Mouse (Mus musculus): ENCODE measurements around the gene Cd36.
A peak's percentile ranks its signal among the peaks of the same experiment; 100 is the strongest.

Cd36 gene

DNA sequence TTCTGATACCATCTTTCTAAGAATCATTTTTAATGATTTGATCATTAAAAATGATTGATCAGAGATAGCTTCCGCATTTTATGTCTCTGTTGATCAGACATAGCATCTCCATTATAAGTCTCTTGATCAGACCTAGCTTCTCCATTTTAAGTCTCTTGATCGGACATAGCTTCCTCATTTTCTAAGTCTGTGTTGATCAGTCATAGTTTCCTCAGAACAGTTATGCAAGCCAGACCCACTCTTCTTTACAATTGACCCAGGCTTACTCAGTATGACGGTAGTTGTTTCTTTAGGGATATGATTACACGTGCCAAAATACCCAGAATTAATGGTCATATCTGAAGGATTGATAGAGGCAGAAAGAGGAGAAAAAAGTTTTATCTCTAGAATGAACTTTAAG, 31.3 kb downstream of the Cd36 start:
- no peak for DNase-seq

DNA sequence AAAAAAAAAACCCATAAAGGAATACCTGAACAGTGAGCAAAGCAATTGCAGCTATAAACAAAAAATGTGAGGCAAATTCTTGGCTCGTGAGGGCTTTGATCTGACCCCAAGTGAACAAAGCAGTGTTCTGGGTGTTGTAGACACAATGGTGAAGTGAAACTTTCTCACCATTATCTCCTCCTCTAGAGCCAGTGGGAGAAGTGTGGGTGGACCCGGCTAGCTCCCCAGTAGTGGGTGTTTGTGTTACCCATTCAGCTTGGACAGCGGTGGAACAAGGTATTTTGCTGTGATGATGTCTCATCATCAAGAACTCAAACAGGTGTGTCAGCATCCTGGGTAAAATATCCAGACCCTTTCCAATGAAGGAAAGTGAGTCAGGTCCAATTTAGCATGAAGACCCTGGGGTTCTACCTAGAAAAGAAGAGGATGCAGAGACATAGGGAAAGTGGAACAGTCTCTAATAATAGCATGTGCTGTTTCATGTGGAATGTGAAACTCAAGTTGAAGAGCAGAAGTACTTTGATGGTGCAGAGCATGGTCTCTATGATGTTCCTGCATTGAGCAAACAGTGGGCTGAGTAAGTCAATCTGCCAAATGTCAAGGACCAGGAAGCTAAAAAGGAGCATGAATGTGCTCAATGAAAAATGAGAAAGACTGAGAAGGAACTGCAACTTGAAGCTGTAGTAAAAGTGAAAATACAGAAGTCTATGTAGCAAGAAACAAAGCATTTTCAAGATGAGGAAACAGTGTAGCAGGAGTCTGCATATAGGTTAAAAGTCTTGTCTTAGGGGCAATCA, 34.3 kb downstream of the Cd36 start:
- no peak for DNase-seq

DNA sequence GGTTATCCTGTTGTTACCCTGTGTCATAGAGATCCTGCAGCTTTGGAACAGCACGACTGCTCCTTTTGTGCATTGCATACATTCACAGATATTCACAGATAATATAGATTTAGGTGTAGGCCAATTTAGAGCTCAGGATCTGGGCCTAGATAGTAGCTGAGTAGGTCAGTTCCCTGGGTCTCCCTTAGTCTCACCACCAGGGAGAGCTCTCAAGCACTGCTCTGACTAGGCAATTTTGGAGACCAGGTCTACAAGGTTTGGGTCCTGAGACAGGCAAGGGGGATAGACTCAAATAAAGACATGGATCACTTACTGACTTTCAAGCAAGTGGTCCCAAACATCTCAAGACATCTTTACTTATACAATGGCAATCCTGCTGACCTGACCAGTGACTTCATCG, 38.0 kb downstream of the Cd36 start:
- DNase-seq, result no peak

DNA sequence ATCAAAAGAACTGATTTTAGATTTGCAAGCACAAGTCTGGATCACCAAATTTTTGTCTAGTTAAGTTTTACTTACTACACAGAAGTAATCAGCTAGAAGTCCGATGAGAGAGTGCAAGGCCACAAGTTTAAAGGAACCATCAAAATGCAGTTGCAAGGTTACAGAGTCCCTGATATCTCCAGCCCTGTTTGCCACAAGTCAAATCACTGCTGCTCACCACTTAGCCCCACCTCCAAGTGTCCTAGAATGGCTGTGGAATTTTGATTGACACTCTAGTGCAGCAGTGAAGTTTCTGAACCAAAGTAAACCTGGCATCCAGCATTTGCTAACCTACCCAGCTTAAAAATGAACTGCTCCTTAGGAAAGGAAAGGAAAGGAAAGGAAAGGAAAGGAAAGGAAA, 39.0 kb downstream of the Cd36 start:
- no peak for DNase-seq

DNA sequence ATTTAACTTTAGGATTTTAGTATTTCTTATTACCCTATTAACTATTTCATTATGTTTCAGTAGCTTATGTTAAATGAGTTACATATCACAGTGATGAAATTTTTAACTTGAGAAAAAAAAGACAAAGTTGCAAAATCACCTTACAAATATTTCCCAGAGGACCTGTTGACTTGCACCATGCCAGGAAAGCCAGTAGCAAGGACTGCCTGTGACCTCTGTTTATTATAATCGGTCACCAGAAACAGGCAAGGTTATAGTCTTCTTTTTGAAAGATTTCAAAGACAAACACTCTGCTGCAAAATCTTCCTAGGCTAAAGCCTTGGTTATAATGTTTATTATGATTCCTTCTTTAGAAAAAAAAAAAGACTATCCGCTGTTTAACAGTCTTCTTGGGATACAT, 39.9 kb downstream of the Cd36 start:
- no peak for DNase-seq

DNA sequence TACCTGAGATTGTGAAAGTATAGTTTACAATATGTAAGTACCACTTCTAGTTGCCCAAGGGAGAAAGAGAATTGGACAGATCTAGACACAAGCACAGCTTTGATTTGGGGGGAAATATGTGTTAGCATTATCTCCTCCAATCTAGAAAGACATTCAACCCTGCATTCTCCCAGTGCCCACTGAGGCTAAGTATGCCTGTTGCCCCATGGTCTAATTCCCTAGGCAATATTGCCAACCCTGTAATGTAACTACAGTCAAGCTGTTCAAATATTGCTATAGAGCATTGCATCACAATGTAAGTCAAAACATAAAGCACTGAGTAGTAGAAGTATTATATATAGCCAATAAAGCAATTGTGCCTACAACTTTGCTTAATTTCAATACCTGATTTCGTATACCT, 40.3 kb downstream of the Cd36 start:
- DNase-seq, result no peak

DNA sequence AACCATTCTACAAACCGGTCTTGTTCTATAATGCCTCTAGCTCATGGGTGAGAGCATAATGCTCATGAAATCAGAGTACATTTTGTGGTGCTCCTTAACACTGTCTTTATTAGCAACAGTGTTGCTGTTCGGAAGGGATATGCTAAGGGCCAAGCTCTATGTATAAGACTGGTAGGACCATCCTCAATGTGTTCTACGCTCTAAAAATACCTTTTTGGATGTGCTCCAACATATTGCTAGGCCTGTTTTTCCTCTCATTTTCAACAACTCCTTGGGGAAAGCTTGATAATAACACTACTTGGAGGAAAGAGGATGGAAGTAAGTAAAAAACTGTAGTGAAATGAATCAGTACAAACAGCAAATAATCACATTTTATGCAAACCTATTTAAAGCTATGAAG, 44.7 kb downstream of the Cd36 start:
- DNase-seq, result no peak

DNA sequence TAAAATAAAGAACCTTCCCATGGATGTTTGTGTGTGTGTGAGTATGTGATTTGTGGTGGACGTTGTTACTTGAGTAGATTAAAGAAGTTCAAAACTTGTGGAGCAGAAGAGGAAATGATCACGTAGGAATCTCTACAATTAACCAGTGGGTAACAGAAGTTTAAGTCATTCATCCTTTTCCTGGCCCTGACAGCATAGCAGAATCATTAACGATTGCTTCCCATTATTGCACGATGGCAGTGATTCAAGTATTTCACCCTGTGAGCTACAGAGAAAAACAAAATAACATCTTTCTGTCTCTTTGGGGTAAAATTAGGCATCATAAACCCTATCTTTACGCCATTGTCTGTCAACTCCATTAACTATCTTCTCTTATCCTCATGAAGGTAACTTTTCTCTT, 45.3 kb downstream of the Cd36 start:
- no peak for DNase-seq

DNA sequence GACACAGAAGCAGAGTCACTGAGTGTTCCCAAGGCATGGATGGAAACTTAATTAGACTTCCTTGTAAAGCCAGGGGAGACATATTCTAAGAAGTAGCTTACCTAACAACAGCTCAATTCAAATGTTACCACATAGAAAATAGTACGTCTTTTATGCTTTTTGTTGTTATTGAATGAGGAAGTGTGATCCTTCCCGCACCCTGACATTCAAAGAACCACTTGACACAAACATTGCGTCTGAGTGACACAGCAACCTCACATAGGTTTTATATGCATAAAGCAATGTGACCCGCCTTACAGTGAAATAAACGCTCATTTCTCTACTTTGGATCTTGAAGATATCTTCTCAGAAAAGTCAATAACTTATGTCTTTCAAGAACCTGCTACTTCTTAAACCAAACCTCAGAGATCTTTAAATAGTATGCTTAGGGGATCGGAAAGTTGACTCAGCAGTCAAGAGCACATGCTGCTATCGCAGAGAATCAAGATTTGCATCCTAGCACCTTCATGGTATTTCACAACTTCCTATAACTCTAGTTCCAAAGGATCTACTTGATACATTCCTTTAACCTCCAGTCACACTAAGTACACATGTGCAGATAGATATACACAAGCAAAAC, 46.4 kb downstream of the Cd36 start:
- no peak for DNase-seq

DNA sequence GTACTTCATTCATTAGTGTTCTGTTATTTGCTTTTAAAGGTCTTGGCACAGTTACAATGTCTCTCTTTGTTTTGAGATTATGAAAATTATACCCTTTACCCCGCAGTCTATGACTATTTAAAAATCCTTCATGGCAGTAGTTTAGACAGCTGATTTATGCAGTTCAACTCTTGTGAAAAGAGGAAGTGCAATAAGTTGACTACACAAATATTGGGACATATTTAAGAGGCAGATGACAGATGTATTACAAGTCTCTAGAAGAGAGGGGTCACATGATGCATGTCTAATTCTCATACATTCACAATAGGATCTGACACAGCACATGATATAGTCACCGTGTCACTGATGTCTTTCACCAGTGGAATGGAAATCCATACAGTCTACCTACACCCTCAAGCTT, 49.1 kb downstream of the Cd36 start:
- no peak for DNase-seq

DNA sequence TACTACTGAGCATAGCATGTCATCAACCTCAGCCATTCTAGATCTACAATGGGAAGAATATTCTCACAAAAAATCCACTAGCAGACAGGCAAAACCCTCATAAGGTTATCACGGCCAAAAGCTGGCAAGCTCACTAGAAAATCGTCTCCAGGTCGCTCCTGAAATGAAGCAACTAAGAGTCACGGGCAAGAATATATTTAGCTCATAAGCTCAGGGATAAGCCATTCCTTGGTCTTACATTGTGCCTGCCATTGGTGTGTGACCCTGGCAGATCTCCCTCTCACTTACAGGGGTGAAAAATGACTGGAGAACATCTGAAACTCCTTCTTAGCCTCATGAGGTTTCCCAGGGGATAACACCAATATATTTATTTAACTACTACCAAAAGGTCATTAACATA, 52.2 kb downstream of the Cd36 start:
- DNase-seq, result no peak

DNA sequence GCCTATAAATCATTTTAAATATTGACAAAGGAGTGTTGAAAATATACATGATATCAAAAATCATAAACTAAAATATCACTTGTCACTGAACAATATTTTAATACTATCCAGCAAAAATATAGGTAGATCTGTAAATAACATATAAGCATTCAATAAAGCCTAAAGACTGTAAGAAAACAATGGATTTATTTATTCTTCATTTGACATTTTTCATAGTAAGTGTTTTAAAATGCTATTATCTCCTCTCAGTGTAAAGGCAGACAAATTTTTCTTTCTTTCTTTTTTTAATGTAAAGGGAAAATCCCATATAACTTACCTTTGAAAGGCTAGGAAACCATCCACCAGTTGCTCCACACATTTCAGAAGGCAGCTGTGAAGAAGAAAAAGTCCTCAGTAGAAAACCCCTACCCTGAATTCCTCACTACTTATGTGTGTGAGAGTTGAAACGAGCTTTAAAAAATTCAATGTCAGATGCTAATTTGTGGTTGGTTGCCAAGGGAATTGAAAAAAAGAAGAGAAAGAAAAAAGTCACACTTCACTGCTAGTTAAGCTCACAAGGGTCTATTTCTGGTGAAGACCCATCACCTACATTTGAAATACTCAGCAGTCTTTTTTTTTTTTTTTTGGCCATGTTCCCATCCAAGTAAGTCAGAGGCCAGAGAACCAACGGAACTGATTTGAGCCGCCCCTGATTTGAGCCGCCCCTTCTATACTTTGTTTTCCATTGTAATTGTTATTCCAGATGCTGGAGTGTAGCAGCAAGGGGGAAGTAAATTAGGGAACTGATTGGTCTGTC, 53.1 kb downstream of the Cd36 start:
- DNase-seq, result no peak

DNA sequence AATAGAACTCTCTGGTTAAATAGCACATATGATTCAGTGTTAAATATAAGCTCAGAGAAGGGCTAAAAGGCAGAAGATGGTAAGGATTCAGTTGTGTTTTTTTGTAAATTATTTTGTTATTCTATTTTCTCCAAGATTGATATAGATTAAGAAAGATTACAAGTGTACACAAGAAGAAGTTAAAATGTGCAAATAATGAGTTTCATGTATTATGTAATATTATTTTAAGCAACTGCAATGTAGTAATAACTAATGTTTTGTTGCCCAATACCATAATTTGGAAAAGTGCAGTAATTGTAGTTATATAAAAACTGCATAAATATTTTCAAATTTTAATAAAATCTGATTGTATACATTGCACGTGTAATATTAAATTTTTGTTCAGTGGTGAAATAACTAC, 54.8 kb downstream of the Cd36 start:
- no peak for DNase-seq

DNA sequence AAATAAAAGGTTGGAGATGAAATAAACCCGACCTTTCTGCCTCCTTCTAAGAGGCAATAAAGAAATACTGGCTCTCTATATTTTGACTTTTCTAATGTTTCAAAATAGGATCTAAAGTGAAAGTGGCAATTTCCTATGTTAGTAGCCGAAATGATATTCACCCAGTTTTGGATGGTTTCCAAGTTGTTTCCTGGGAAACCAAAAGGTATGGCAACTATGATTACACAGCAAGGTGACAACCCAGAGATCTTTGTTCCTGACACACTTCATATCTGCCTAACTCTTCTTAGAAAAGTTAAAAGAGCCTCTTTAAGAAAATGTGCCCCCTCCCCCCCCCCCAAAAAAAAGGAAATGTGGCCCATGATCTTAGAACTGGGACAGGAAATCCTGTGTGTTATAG, 58.1 kb downstream of the Cd36 start:
- no peak for DNase-seq

DNA sequence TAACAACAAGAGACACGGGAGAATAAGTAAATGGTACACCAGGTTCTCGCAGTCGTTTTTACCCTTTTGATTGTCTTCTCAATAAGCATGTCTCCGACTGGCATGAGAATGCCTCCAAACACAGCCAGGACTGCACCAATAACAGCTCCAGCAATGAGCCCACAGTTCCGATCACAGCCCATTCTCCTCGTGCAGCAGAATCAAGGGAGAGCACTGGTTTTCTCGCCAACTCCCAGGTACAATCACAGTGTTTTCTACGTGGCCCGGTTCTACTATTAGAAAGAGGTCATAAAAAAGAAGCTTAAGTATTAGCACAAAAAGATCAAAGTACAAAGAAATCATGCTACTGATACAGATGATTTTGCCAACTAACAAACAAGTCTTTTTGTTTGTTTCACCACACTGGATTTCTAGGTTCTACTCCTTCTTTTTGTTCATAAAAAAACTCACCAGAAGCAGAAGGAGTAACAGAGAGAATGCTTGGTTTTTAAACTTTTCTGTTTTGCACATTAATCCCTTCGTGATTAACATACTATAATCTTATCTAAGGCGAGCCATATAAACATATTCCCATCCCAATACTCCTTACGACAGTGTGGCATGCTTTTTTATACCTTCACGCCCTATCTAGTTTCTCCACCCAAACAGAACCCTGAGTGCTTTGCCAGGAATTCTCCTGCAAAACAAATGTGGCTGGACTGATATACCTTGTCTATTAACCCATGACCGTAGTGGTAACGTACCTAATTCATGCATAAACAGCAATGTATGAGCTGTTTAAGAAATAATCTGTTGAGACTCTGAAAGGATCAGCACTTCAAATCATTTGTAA, 59.7 kb downstream of the Cd36 start:
- DNase-seq, result no peak

DNA sequence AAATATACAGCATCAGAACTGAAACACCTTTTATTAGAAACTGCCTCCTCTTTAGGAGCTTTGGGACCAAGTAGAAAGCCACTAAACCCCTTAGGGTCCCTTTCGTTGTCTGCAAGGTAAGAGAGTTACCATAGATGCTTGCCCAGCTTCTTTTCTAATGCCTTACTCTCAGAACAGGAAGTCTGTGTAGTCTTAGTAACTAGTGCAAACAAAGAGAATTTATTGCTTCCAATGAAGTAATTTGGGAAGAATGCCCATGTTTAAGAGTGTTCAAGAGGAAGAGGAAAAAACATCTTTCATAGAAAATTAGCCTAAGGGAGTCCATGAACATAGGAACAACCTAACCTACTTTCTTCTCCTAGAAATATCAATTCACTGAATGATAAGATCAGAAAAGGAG, 67.2 kb downstream of the Cd36 start:
- no peak for DNase-seq

DNA sequence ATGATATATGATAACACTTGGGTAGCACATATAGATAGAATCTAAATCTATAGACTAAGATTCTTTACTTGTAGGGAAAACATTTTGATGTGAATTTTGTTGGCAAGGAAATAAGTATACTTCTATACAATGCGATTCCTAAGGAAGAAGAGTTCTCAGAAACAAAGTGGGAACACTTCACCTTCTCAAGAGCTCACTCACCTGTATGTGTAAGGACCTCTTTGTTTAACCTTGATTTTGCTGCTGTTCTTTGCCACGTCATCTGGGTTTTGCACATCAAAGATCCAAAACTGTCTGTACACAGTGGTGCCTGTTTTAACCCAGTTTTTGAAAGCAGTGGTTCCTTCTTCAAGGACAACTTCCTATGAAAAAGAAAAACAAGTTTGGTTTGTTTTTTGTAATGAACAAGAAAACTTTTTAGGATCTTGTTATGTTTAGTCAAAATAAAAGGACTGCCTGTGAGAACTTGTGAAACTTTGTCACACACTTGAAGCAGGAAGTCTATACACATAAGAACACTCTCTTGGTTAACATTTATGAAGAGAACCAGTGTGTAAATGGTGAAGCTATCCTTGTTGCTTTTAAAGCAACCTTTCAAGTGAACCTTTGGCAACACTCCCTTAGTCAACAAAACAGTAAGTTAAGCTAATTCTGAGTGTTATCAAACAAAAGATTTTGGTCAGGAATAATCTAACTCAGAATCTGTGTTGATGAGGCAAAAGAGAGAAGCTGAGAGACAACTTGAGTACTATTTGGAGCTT, 68.2 kb downstream of the Cd36 start:
- DNase-seq, result no peak

DNA sequence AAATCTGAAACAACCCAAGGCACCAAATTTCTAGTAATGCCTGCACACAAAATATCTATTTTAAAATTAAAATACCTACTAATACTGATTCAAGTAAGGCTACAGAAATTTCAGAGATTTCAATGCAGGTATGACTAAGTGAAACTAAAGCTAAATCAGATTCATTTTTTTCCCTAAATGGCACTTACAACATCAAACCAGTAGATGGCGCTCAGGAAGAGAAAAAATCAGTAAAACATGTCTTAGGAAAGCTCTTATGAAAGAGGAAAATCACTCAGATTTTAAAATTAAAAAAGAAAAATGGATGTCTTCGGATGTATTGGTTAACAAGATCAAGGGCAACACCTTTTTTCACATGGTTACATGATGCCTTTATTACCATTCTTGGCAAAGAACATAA, 72.4 kb downstream of the Cd36 start:
- no peak for DNase-seq

DNA sequence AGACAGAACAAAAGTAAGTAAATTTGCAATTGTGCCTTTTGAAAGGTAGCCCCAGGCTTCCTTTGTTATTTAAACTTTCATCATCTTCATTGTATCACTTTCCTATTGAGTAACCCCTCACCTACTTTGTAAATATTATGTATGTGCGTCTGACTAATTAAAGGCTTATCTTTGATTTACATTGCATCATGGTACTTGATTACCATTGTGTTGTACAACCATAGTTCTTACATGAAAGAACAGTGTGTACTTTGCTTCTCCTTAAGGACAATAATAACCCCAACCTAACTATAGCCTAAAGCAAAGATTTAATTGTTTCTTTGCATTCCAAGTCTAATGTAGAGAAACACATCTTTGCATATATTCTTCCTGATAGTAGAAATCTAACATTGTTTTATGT, 78.3 kb downstream of the Cd36 start:
- DNase-seq, result no peak

DNA sequence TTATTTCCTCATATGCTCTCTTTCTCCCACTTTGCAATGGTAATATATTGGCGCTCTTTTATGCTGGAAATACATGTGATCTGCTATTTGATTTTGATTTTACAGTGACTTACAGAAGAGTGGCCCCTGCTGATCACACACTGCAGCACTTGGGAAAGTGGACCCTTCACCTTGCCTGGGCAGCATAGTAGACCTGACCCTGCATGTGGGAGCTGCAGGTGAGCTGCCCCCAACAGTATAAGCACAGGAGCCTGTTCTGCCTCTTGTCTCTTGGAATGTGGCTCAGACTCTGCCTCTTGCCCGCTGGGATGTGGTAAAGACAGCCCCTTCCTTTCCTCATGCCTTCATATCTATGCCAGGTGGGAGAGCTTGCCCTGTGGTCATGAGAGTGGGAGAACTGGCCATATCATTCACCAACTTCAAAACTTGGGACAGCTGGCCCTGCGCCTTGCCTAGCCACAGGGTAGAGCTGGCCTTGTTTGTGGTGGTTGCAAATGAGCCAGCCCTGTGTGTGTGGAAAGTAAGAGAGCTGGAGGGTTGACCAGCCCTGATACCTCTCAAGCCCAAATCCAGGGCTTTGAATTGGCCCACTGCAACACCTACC, 81.7 kb downstream of the Cd36 start:
- DNase-seq, result no peak

DNA sequence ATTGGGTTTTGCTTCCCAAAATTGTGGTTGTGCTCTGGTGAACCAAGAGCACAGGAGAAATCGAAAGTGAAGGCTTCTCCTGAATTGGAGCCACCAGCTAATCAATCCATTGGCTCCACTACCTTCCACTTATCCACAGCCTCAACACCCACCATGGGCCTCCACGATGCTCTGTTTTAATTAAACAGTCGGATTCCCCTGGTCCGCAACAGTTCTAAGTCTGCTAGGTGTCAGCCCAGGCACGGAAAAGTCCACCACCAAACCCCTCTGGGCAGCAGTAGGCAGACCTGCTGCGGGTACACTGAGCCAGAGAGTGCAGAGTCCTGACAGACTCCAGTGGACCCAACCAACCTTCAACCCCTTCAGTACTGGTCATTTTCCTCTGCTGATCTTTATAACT, 112.0 kb downstream of the Cd36 start:
- peak; percentile 4 for DNase-seq

DNA sequence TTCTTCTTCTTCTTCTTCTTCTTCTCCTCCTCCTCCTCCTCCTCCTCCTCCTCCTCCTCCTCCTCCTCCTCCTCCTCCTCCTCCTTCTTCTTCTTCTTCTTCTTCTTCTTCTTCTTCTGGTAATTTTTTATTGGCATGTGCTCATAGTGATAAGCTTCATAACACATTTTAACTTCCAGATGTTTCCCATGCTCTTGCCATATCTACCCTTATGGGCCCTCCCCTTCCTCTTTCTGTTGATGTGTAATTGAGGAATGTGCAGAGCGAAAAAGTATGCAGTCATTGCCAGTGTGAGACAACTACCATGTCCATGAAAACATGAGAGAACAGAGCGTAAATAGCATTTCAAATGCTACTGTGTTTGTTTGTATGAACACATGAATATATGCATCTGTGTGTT, 118.3 kb downstream of the Cd36 start:
- DNase-seq, result no peak
